Mouse (Mus musculus): ENCODE results near the gene Svbp. TPM values are rescaled to one million over a fixed set of nuclear protein-coding genes. Genes with fewer than 3 reads are reported as not detected.

Svbp gene
- polyA plus RNA-seq, 1 experiment from 2014 or later: 135 TPM

- H3K27ac ChIP-seq: no peak overlapping the region
These were observed 2.3 kb upstream of the Svbp start for GRCm38 (mm10) chr4:119192757-119193156.

GRCm38 (mm10) chr4:119195582-119196320 is 645 bp downstream of the Svbp start:
- ATAC-seq (replicated peaks; ENCODE audit: low FRiP score): 0 out of 2 replicates have a peak, but pooled peaks have one; percentile 1
- 10% methylated on average over 17 of the region's 18 CpGs for WGBS
- H3K9me3 ChIP-seq (replicated peaks): no peaks in the 10 kb centered on the region
- H3K4me3 ChIP-seq (replicated peaks): peak overlapping the region; percentile 85
- H3K9ac ChIP-seq: peak overlapping the region; percentile 77
- no peaks in the 10 kb centered on the region for H3K27me3 ChIP-seq
- peaks cover 16% of the 10 kb centered on the region for H3K36me3 ChIP-seq
- peaks cover 16% of the 10 kb centered on the region for H3K4me1 ChIP-seq
- peak overlapping the region; percentile 80 for H3K27ac ChIP-seq
- H3K4me2 ChIP-seq: peak overlapping the region; percentile 72

More at GRCm38 (mm10) chr4:119192757-119193156, 2.3 kb upstream of the Svbp start:
- Histone ChIP-seq H3K4me3 (replicated peaks) (no peak overlapping the region), H3K4me2 (no peak overlapping the region), H3K27me3 (no peaks in the 10 kb centered on the region), H3K9me3 (replicated peaks) (no peaks in the 10 kb centered on the region), H3K36me3 (peaks cover 6% of the 10 kb centered on the region), H3K9ac (no peak overlapping the region), H3K4me1 (peaks cover 16% of the 10 kb centered on the region)
- no peak for ATAC-seq (replicated peaks; ENCODE audit: low FRiP score)
- 90% methylated on average over 4 of the region's 4 CpGs for WGBS

- Histone ChIP-seq H3K27ac (no peak overlapping the region), H3K9ac (no peak overlapping the region), H3K4me3 (replicated peaks) (no peak overlapping the region), H3K4me1 (peaks cover 16% of the 10 kb centered on the region), H3K36me3 (peaks cover 30% of the 10 kb centered on the region), H3K9me3 (replicated peaks) (no peaks in the 10 kb centered on the region), H3K27me3 (no peaks in the 10 kb centered on the region), H3K4me2 (no peak overlapping the region)
- ATAC-seq (replicated peaks; ENCODE audit: low FRiP score): no peak
- 87% methylated on average over 6 of the region's 6 CpGs for WGBS
These were observed 3.0 kb downstream of the Svbp start for GRCm38 (mm10) chr4:119198105-119198504.

- Histone ChIP-seq H3K36me3 (peaks cover 18% of the 10 kb centered on the region), H3K4me1 (no peaks in the 10 kb centered on the region), H3K9ac (no peak overlapping the region), H3K4me3 (replicated peaks) (no peak overlapping the region), H3K4me2 (no peak overlapping the region), H3K27ac (no peak overlapping the region), H3K9me3 (replicated peaks) (no peaks in the 10 kb centered on the region), H3K27me3 (no peaks in the 10 kb centered on the region)
- ATAC-seq (replicated peaks; ENCODE audit: low FRiP score): 0 out of 2 replicates have a peak, but pooled peaks have one; percentile 36
- 17% methylated on average over 8 of the region's 8 CpGs for WGBS
These were observed 9.6 kb downstream of the Svbp start for GRCm38 (mm10) chr4:119204672-119205071.

- 67% methylated on average over 8 of the region's 8 CpGs for WGBS
- H3K36me3 ChIP-seq: no peaks in the 10 kb centered on the region
- H3K27me3 ChIP-seq: no peaks in the 10 kb centered on the region
- no peak overlapping the region for H3K9ac ChIP-seq
- H3K9me3 ChIP-seq (replicated peaks): no peaks in the 10 kb centered on the region
- ATAC-seq (replicated peaks; ENCODE audit: low FRiP score): no peak
- H3K4me2 ChIP-seq: no peak overlapping the region
- H3K27ac ChIP-seq: no peak overlapping the region
- H3K4me3 ChIP-seq (replicated peaks): no peak overlapping the region
- peaks cover 14% of the 10 kb centered on the region for H3K4me1 ChIP-seq
These were observed 21.6 kb downstream of the Svbp start for GRCm38 (mm10) chr4:119216667-119217066.

- H3K9ac ChIP-seq: no peak within 1 kb of the TSS
- peak; percentile 59; the same call in 1 of the 2 replicates for ATAC-seq (replicated peaks; ENCODE audit: low FRiP score)
- no peak within 1 kb of the TSS for H3K4me3 ChIP-seq (replicated peaks)
- H3K27ac ChIP-seq: no peak within 1 kb of the TSS
- H3K36me3 ChIP-seq: no peaks in the 10 kb centered on the region
- H3K9me3 ChIP-seq (replicated peaks): no peaks in the 10 kb centered on the region
- peaks cover 14% of the 10 kb centered on the region for H3K4me1 ChIP-seq
- WGBS: 14% methylated on average over 11 of the region's 11 CpGs
- H3K4me2 ChIP-seq: no peak within 1 kb of the TSS
- no peaks in the 10 kb centered on the region for H3K27me3 ChIP-seq
These were observed 23.1 kb downstream of the Svbp start, which contains the start of gene Tmem269 for GRCm38 (mm10) chr4:119218169-119218568. Gene Tmem269 (minus strand): TSS chr4:119218217.

GRCm38 (mm10) chr4:119223696-119224095 is 28.6 kb downstream of the Svbp start:
- H3K36me3 ChIP-seq: peaks cover 47% of the 10 kb centered on the region
- no peaks in the 10 kb centered on the region for H3K9me3 ChIP-seq (replicated peaks)
- no peaks in the 10 kb centered on the region for H3K4me1 ChIP-seq
- H3K4me3 ChIP-seq (replicated peaks): no peak overlapping the region
- ATAC-seq (replicated peaks; ENCODE audit: low FRiP score): peak; percentile 30; the same call in 1 of the 2 replicates
- H3K27me3 ChIP-seq: no peaks in the 10 kb centered on the region
- no peak overlapping the region for H3K27ac ChIP-seq
- H3K9ac ChIP-seq: no peak overlapping the region
- 91% methylated on average over 1 of the region's 1 CpGs for WGBS
- no peak overlapping the region for H3K4me2 ChIP-seq

GRCm38 (mm10) chr4:119224534-119224933 is 29.4 kb downstream of the Svbp start:
- no peak overlapping the region for H3K9ac ChIP-seq
- ATAC-seq (replicated peaks; ENCODE audit: low FRiP score): no peak
- no peaks in the 10 kb centered on the region for H3K9me3 ChIP-seq (replicated peaks)
- WGBS: 94% methylated on average over 3 of the region's 3 CpGs
- H3K27ac ChIP-seq: no peak overlapping the region
- H3K36me3 ChIP-seq: peaks cover 48% of the 10 kb centered on the region
- H3K4me1 ChIP-seq: no peaks in the 10 kb centered on the region
- H3K4me3 ChIP-seq (replicated peaks): no peak overlapping the region
- no peaks in the 10 kb centered on the region for H3K27me3 ChIP-seq
- H3K4me2 ChIP-seq: no peak overlapping the region

GRCm38 (mm10) chr4:119225719-119226118 is 30.6 kb downstream of the Svbp start:
- no peak for ATAC-seq (replicated peaks; ENCODE audit: low FRiP score)
- Histone ChIP-seq H3K36me3 (peaks cover 48% of the 10 kb centered on the region), H3K27ac (no peak overlapping the region), H3K4me1 (no peaks in the 10 kb centered on the region), H3K27me3 (no peaks in the 10 kb centered on the region), H3K9me3 (replicated peaks) (no peaks in the 10 kb centered on the region), H3K4me2 (no peak overlapping the region), H3K4me3 (replicated peaks) (no peak overlapping the region), H3K9ac (no peak overlapping the region)
- 93% methylated on average over 9 of the region's 9 CpGs for whole genome bisulfite sequencing

GRCm38 (mm10) chr4:119226751-119227150 is 31.6 kb downstream of the Svbp start:
- Histone ChIP-seq H3K27me3 (no peaks in the 10 kb centered on the region), H3K4me3 (replicated peaks) (no peak overlapping the region), H3K4me1 (peaks cover 6% of the 10 kb centered on the region), H3K9ac (no peak overlapping the region), H3K9me3 (replicated peaks) (no peaks in the 10 kb centered on the region), H3K36me3 (peaks cover 48% of the 10 kb centered on the region), H3K27ac (no peak overlapping the region), H3K4me2 (no peak overlapping the region)
- 95% methylated on average over 11 of the region's 11 CpGs for WGBS
- no peak for ATAC-seq (replicated peaks; ENCODE audit: low FRiP score)

GRCm38 (mm10) chr4:119232410-119233255 is 37.5 kb downstream of the Svbp start, which contains the start of the genes AU022252 and P3h1:
Gene AU022252 (minus strand): TSS chr4:119232712.
Gene P3h1 (plus strand): TSS chr4:119232915.
- Histone ChIP-seq H3K36me3 (peaks cover 33% of the 10 kb centered on the region), H3K4me1 (peaks cover 22% of the 10 kb centered on the region), H3K27ac (peak within 1 kb of the TSS; percentile 75), H3K9ac (peak within 1 kb of the TSS; percentile 84), H3K27me3 (no peaks in the 10 kb centered on the region), H3K9me3 (replicated peaks) (no peaks in the 10 kb centered on the region), H3K4me3 (replicated peaks) (peak within 1 kb of the TSS; percentile 85), H3K4me2 (peak within 1 kb of the TSS; percentile 87)
- ATAC-seq (replicated peaks; ENCODE audit: low FRiP score): peak; percentile 97
- WGBS: under 1% methylated on average over 71 of the region's 71 CpGs

Data from kidney, embryonic 15.5 days (tissue).